Mouse (Mus musculus): ENCODE measurements around the gene Zfp786. TPM values are rescaled to one million over a fixed set of nuclear protein-coding genes. Genes with fewer than 3 reads are reported as not detected.
A peak's percentile ranks its signal among the peaks of the same experiment; 100 is the strongest.

The Zfp786 gene
- total and polyA plus RNA-seq, 3 experiments: 1.3 to 2.0 TPM; not detected in 1

GRCm38 (mm10) chr6:47805520-47805919 is 25.1 kb downstream of the Zfp786 start:
- H3K4me1 ChIP-seq (ENCODE audit: control insufficient read depth in 1 of 2, insufficient read depth in 2 of 2, low read length in 2 of 2): peaks cover 0 to 3% of the 10 kb centered on the region in 2 experiments; a peak in 1 of 4 replicates

GRCm38 (mm10) chr6:47799079-47799478 is 31.6 kb downstream of the Zfp786 start:
- Histone ChIP-seq H3K4me1 (ENCODE audit: control insufficient read depth in 1 of 2, insufficient read depth in 2 of 2, low read length in 2 of 2) (no peaks in the 10 kb centered on the region), H3K9ac (ENCODE audit: control insufficient read depth, low read depth, low read length, poor library complexity, severe bottlenecking) (no peak overlapping the region), H3K36me3 (ENCODE audit: control insufficient read depth in 1 of 2, insufficient read depth in 2 of 2, low read length in 2 of 2) (peaks cover 0 to 24% of the 10 kb centered on the region in 2 experiments; a peak in 2 of 4 replicates), H3K9me3 (replicated peaks; ENCODE audit: insufficient read depth, low read length) (no peaks in the 10 kb centered on the region), H3K27me3 (ENCODE audit: control insufficient read depth in 1 of 2, insufficient read depth in 2 of 2, low read length in 2 of 2) (no peaks in the 10 kb centered on the region), H3K27ac (ENCODE audit: control insufficient read depth, low read depth, low read length) (no peak overlapping the region), H3K79me2 (ENCODE audit: control insufficient read depth, insufficient read depth, low read length, poor library complexity) (no peaks in the 10 kb centered on the region), H3K4me3 (ENCODE audit: control insufficient read depth in 1 of 2, insufficient read depth in 1 of 2, low read depth in 2 of 2, low read length in 2 of 2) (no peak overlapping the region)
- DNase-seq (ENCODE audit: low read depth, low spot score): peak; percentile 78
- no peak for TF ChIP-seq POLR2AphosphoS5 (IDR thresholded peaks at IDR 0.05; ENCODE audit: borderline replicate concordance, low read depth, low read length)
- peak; percentile 74 for TF ChIP-seq SMC3 (IDR thresholded peaks at IDR 0.05; ENCODE audit: low read depth, low read length)
- peak; percentile 33; the same call in 1 of the 2 replicates for TF ChIP-seq SIN3A (IDR thresholded peaks at IDR 0.05; ENCODE audit: low read length)
- 0 out of 2 replicates have a peak, but pooled peaks have one; percentile 9 for TF ChIP-seq ZC3H11A (IDR thresholded peaks at IDR 0.05; ENCODE audit: low read depth, low read length)
- no peak for TF ChIP-seq HCFC1 (IDR thresholded peaks at IDR 0.05; ENCODE audit: low read depth, low read length)
- no peak for TF ChIP-seq ZMIZ1 (IDR thresholded peaks at IDR 0.05; ENCODE audit: low read depth, low read length)
- TF ChIP-seq RAD21 (IDR thresholded peaks at IDR 0.05; ENCODE audit: low read depth, low read length): peak; percentile 28
- TF ChIP-seq CTCF (IDR thresholded peaks at IDR 0.05 in 2 of 3, conservative IDR thresholded peaks at IDR 0.05 in 1 of 3; ENCODE audit: control insufficient read depth in 1 of 3, insufficient read depth in 1 of 3, low read depth in 2 of 3, low read length in 3 of 3, poor library complexity in 1 of 3, severe bottlenecking in 1 of 3): peak; percentile 63 to 78 (median 77)
- TF ChIP-seq MAZ (IDR thresholded peaks at IDR 0.05; ENCODE audit: low read depth, low read length): no peak
- TF ChIP-seq RCOR1 (IDR thresholded peaks at IDR 0.05; ENCODE audit: low read depth, low read length): no peak
- no peak for TF ChIP-seq E2F4 (IDR thresholded peaks at IDR 0.05; ENCODE audit: borderline replicate concordance, low read depth, low read length)
- TF ChIP-seq POLR2AphosphoS2 (IDR thresholded peaks at IDR 0.05; ENCODE audit: low read length): no peak
- TF ChIP-seq USF2 (IDR thresholded peaks at IDR 0.05; ENCODE audit: borderline replicate concordance in 1 of 2, insufficient read depth in 1 of 2, low read depth in 1 of 2, low read length in 2 of 2): no peak
- TF ChIP-seq ETS1 (IDR thresholded peaks at IDR 0.05; ENCODE audit: low read depth, low read length): no peak
- TF ChIP-seq UBTF (IDR thresholded peaks at IDR 0.05; ENCODE audit: borderline replicate concordance, insufficient read depth, low read depth, low read length): no peak
- no peak for TF ChIP-seq TBP (IDR thresholded peaks at IDR 0.05; ENCODE audit: low read depth, low read length)
- TF ChIP-seq MAFK (IDR thresholded peaks at IDR 0.05; ENCODE audit: borderline replicate concordance, low read depth, low read length): no peak
- no peak for TF ChIP-seq TCF12 (IDR thresholded peaks at IDR 0.05; ENCODE audit: low read depth, low read length)

More at GRCm38 (mm10) chr6:47805520-47805919, 25.1 kb downstream of the Zfp786 start:
- Histone ChIP-seq H3K9ac (ENCODE audit: control insufficient read depth, low read depth, low read length, poor library complexity, severe bottlenecking) (no peak overlapping the region), H3K4me3 (ENCODE audit: control insufficient read depth in 1 of 2, insufficient read depth in 1 of 2, low read depth in 2 of 2, low read length in 2 of 2) (no peak overlapping the region), H3K79me2 (ENCODE audit: control insufficient read depth, insufficient read depth, low read length, poor library complexity) (peaks cover 22% of the 10 kb centered on the region), H3K9me3 (replicated peaks; ENCODE audit: insufficient read depth, low read length) (no peaks in the 10 kb centered on the region), H3K27me3 (ENCODE audit: control insufficient read depth in 1 of 2, insufficient read depth in 2 of 2, low read length in 2 of 2) (no peaks in the 10 kb centered on the region), H3K27ac (ENCODE audit: control insufficient read depth, low read depth, low read length) (no peak overlapping the region), H3K36me3 (ENCODE audit: control insufficient read depth in 1 of 2, insufficient read depth in 2 of 2, low read length in 2 of 2) (peaks cover 0 to 28% of the 10 kb centered on the region in 2 experiments; a peak in 3 of 4 replicates)
- TF ChIP-seq GATA1 (IDR thresholded peaks at IDR 0.05; ENCODE audit: low read depth, low read length): no peak
- TF ChIP-seq MAFK (IDR thresholded peaks at IDR 0.05; ENCODE audit: borderline replicate concordance, low read depth, low read length): peak; percentile 61; the same call in 1 of the 2 replicates
- no peak for DNase-seq (ENCODE audit: low read depth, low spot score)

Data from MEL (cell line).